Mouse (Mus musculus): ENCODE measurements around the gene Omg.

GRCm38 (mm10) chr11:79468097-79468496, 35.8 kb downstream of the Omg start:
- TF ChIP-seq MAFK (IDR thresholded peaks at IDR 0.05; ENCODE audit: insufficient read depth, low read depth, low read length): no peak
- TF ChIP-seq ZNF384 (IDR thresholded peaks at IDR 0.05; ENCODE audit: low read depth, low read length): no peak
- no peak for TF ChIP-seq ZC3H11A (IDR thresholded peaks at IDR 0.05; ENCODE audit: borderline replicate concordance, low read depth, low read length)
- no peak for TF ChIP-seq CHD2 (IDR thresholded peaks at IDR 0.05; ENCODE audit: low read depth, low read length)
- no peak for TF ChIP-seq HCFC1 (IDR thresholded peaks at IDR 0.05; ENCODE audit: borderline replicate concordance, insufficient read depth, low read length)
